Mouse (Mus musculus): ENCODE measurements around the gene Wdr72. TPM values are rescaled to one million over a fixed set of nuclear protein-coding genes. Genes with fewer than 3 reads are reported as not detected.

Gene Wdr72
- polyA plus RNA-seq, 1 experiment = 0.46 TPM

DNA sequence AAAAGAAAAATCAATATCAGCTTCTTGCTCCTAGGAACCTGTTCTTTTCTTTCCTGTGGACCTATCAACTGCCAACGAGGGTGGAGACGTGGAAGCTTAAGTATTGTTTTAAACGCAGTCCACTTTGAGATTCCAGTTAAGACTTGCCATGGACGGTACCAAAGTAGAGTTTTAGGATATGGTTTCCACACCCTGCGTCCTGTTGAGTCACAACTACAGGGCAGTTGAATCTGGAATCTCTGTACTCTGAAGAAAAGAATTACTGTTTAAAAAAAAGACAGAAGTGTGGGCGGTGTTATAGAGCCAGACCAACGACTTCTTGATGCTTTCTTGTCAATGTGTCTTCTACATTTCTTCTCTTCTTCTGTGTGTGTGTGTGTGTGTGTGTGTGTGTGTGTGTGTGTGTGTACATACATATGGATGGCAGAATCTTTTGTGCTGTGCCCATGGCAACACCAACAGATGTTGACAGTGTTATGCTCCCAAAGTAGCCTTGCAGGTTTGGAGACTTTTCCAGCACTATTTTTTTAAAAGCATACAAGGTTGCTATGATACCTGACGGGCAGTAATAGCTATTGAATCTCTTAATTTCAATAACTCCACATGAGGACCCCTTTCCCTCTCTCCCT lies 77.4 kb downstream of the Wdr72 start:
- no peak for TF ChIP-seq CTCF (IDR thresholded peaks at IDR 0.05; ENCODE audit: borderline replicate concordance, insufficient read depth, low read length)
- no peak for TF ChIP-seq POLR2A (IDR thresholded peaks at IDR 0.05; ENCODE audit: low read depth, low read length)
- no peak overlapping the region for H3K4me3 ChIP-seq (ENCODE audit: insufficient read depth, low read length)
- no peaks in the 10 kb centered on the region for H3K4me1 ChIP-seq (ENCODE audit: control insufficient read depth, insufficient read depth, low read length)
- no peak overlapping the region for H3K27ac ChIP-seq (ENCODE audit: insufficient read depth, low read length)

- Histone ChIP-seq H3K4me3 (ENCODE audit: insufficient read depth, low read length) (no peak overlapping the region), H3K4me1 (ENCODE audit: control insufficient read depth, insufficient read depth, low read length) (no peaks in the 10 kb centered on the region), H3K27ac (ENCODE audit: insufficient read depth, low read length) (no peak overlapping the region)
- TF ChIP-seq CTCF (IDR thresholded peaks at IDR 0.05; ENCODE audit: borderline replicate concordance, insufficient read depth, low read length) = no peak
- no peak for TF ChIP-seq POLR2A (IDR thresholded peaks at IDR 0.05; ENCODE audit: low read depth, low read length)
Observed at GRCm38 (mm10) chr9:74194898-74195297, 84.7 kb downstream of the Wdr72 start.

GRCm38 (mm10) chr9:74228272-74228671 lies 118.1 kb downstream of the Wdr72 start:
- H3K27ac ChIP-seq (ENCODE audit: insufficient read depth, low read length) = no peak overlapping the region
- no peak overlapping the region for H3K4me3 ChIP-seq (ENCODE audit: insufficient read depth, low read length)
- no peak for TF ChIP-seq POLR2A (IDR thresholded peaks at IDR 0.05; ENCODE audit: low read depth, low read length)
- no peak for TF ChIP-seq CTCF (IDR thresholded peaks at IDR 0.05; ENCODE audit: borderline replicate concordance, insufficient read depth, low read length)
- no peaks in the 10 kb centered on the region for H3K4me1 ChIP-seq (ENCODE audit: control insufficient read depth, insufficient read depth, low read length)

- TF ChIP-seq CTCF (IDR thresholded peaks at IDR 0.05; ENCODE audit: borderline replicate concordance, insufficient read depth, low read length) = no peak
- no peak for TF ChIP-seq POLR2A (IDR thresholded peaks at IDR 0.05; ENCODE audit: low read depth, low read length)
Observed at GRCm38 (mm10) chr9:74241292-74241691, 131.1 kb downstream of the Wdr72 start.

DNA sequence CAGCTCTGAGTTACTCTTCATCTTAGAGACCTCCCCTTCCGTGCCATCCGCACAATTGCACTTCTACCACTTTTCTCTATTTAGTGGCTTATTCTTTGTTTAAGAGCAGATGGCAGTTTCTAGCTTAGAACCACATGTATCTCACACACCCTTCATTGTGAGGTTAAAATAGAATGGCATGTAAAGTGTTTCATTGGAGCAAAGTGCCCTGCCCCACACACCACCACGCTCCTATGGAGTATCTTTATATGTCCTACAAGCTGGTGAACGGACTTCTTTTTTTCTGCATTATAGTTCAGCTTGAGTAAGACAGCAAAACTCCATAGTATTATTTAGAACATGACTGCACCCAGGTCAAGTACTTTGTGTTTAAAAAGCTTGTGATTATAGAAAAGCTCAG lies 137.9 kb downstream of the Wdr72 start:
- H3K4me1 ChIP-seq (ENCODE audit: control insufficient read depth, insufficient read depth, low read length) = no peaks in the 10 kb centered on the region
- H3K27ac ChIP-seq (ENCODE audit: insufficient read depth, low read length) = no peak overlapping the region
- no peak for TF ChIP-seq CTCF (IDR thresholded peaks at IDR 0.05; ENCODE audit: borderline replicate concordance, insufficient read depth, low read length)
- TF ChIP-seq POLR2A (IDR thresholded peaks at IDR 0.05; ENCODE audit: low read depth, low read length) = no peak
- no peak overlapping the region for H3K4me3 ChIP-seq (ENCODE audit: insufficient read depth, low read length)

More at GRCm38 (mm10) chr9:74241292-74241691, 131.1 kb downstream of the Wdr72 start:
- Histone ChIP-seq H3K4me1 (ENCODE audit: control insufficient read depth, insufficient read depth, low read length) (no peaks in the 10 kb centered on the region), H3K4me3 (ENCODE audit: insufficient read depth, low read length) (no peak overlapping the region), H3K27ac (ENCODE audit: insufficient read depth, low read length) (no peak overlapping the region)

DNA sequence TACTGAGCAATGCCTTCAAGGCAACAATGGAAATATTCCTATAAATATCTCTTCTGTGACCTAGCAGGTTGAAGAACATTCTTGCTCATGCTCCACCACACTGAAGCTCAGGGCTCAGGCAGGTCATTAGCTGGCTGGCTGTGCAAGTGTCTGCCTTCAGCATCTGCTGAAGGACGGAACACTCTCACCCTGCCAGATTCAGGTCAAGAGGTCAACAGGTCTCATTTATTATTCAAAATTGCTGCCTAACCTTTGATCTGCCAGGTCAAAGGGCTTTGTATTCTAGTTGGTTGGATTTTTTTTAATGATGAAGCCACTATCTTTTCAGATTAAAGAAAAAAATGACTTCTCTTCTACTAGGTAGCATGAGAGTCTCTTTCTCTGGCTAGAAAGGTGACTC lies 139.3 kb downstream of the Wdr72 start:
- Histone ChIP-seq H3K4me1 (ENCODE audit: control insufficient read depth, insufficient read depth, low read length) (no peaks in the 10 kb centered on the region), H3K4me3 (ENCODE audit: insufficient read depth, low read length) (no peak overlapping the region), H3K27ac (ENCODE audit: insufficient read depth, low read length) (no peak overlapping the region)
- TF ChIP-seq CTCF (IDR thresholded peaks at IDR 0.05; ENCODE audit: borderline replicate concordance, insufficient read depth, low read length) (no peak), POLR2A (IDR thresholded peaks at IDR 0.05; ENCODE audit: low read depth, low read length) (no peak)

- Histone ChIP-seq H3K4me3 (ENCODE audit: insufficient read depth, low read length) (no peak overlapping the region), H3K4me1 (ENCODE audit: control insufficient read depth, insufficient read depth, low read length) (no peaks in the 10 kb centered on the region), H3K27ac (ENCODE audit: insufficient read depth, low read length) (no peak overlapping the region)
- TF ChIP-seq POLR2A (IDR thresholded peaks at IDR 0.05; ENCODE audit: low read depth, low read length) = no peak
- TF ChIP-seq CTCF (IDR thresholded peaks at IDR 0.05; ENCODE audit: borderline replicate concordance, insufficient read depth, low read length) = no peak
Observed at GRCm38 (mm10) chr9:74250522-74250921, 140.4 kb downstream of the Wdr72 start.

- H3K4me3 ChIP-seq (ENCODE audit: insufficient read depth, low read length) = no peak overlapping the region
- H3K27ac ChIP-seq (ENCODE audit: insufficient read depth, low read length) = no peak overlapping the region
- TF ChIP-seq CTCF (IDR thresholded peaks at IDR 0.05; ENCODE audit: borderline replicate concordance, insufficient read depth, low read length) (no peak), POLR2A (IDR thresholded peaks at IDR 0.05; ENCODE audit: low read depth, low read length) (no peak)
- H3K4me1 ChIP-seq (ENCODE audit: control insufficient read depth, insufficient read depth, low read length) = no peaks in the 10 kb centered on the region
Observed at GRCm38 (mm10) chr9:74258389-74258788, 148.2 kb downstream of the Wdr72 start.

GRCm38 (mm10) chr9:74277752-74278385 lies 167.7 kb downstream of the Wdr72 start:
- Histone ChIP-seq H3K27ac (ENCODE audit: insufficient read depth, low read length) (no peak overlapping the region), H3K4me1 (ENCODE audit: control insufficient read depth, insufficient read depth, low read length) (no peaks in the 10 kb centered on the region), H3K4me3 (ENCODE audit: insufficient read depth, low read length) (no peak overlapping the region)
- no peak for TF ChIP-seq POLR2A (IDR thresholded peaks at IDR 0.05; ENCODE audit: low read depth, low read length)
- no peak for TF ChIP-seq CTCF (IDR thresholded peaks at IDR 0.05; ENCODE audit: borderline replicate concordance, insufficient read depth, low read length)

- no peak overlapping the region for H3K27ac ChIP-seq (ENCODE audit: insufficient read depth, low read length)
- H3K4me1 ChIP-seq (ENCODE audit: control insufficient read depth, insufficient read depth, low read length) = no peaks in the 10 kb centered on the region
- no peak for TF ChIP-seq POLR2A (IDR thresholded peaks at IDR 0.05; ENCODE audit: low read depth, low read length)
- no peak for TF ChIP-seq CTCF (IDR thresholded peaks at IDR 0.05; ENCODE audit: borderline replicate concordance, insufficient read depth, low read length)
- no peak overlapping the region for H3K4me3 ChIP-seq (ENCODE audit: insufficient read depth, low read length)
Observed at GRCm38 (mm10) chr9:74282072-74282471, 171.9 kb downstream of the Wdr72 start.

Measured in embryonic fibroblast, embryonic 13.5 days (primary cell).